In genomic region chr11:69061255-69061912, GRCm38 (mm10) we compare ENCODE assay signal across 7 mouse cellular contexts. TPM values are rescaled to one million over a fixed set of nuclear protein-coding genes. Genes with fewer than 3 reads are reported as not detected.
DNase-seq lines count a peak whose midpoint lies in the region; ATAC-seq and TF ChIP-seq lines count a peak whose summit lies in the region.

No protein-coding gene starts in this region.

- peak overlapping the region; percentile 91; the same call in 1 of the 2 replicates for H3K9ac ChIP-seq in lung, postnatal 0 days (replicated peaks; ENCODE audit: low read depth)
- no peak overlapping the region for H3K9ac ChIP-seq in embryonic facial prominence, embryonic 15.5 days
- peak overlapping the region; percentile 94 for H3K9ac ChIP-seq in intestine, embryonic 16.5 days (ENCODE audit: low read depth, low read length)
- H3K9ac ChIP-seq in neural tube, embryonic 12.5 days = peak overlapping the region; percentile 36; the same call in 1 of the 2 replicates

- H3K4me2 ChIP-seq in lung, postnatal 0 days (replicated peaks; ENCODE audit: low read depth, low read length) = peak overlapping the region; percentile 86
- peak overlapping the region; percentile 70 for H3K4me2 ChIP-seq in embryonic facial prominence, embryonic 15.5 days (replicated peaks)
- H3K4me2 ChIP-seq in intestine, embryonic 16.5 days (ENCODE audit: low read depth, low read length) = peak overlapping the region; percentile 96
- H3K4me2 ChIP-seq in neural tube, embryonic 12.5 days (replicated peaks) = peak overlapping the region; percentile 97

- no peak for TF ChIP-seq EP300 in lung, postnatal 0 days (IDR thresholded peaks at IDR 0.05)

- DNase-seq in lung, postnatal 0 days (ENCODE audit: low spot score) = no peak
- no peak for DNase-seq in lung, postnatal 36 days
- DNase-seq in urinary bladder, postnatal 14 days (ENCODE audit: low spot score) = no peak
- no peak for DNase-seq in layer of hippocampus, adult 11-12 months (ENCODE audit: low spot score)

- no peaks in the 10 kb centered on the region for H3K9me3 ChIP-seq in lung, postnatal 0 days (ENCODE audit: low read length)
- H3K9me3 ChIP-seq in embryonic facial prominence, embryonic 15.5 days (replicated peaks) = no peaks in the 10 kb centered on the region
- no peaks in the 10 kb centered on the region for H3K9me3 ChIP-seq in intestine, embryonic 16.5 days (ENCODE audit: control insufficient read depth, low read length)
- no peaks in the 10 kb centered on the region for H3K9me3 ChIP-seq in neural tube, embryonic 12.5 days

- ATAC-seq in lung, postnatal 0 days = no peak
- no peak for ATAC-seq in embryonic facial prominence, embryonic 15.5 days (ENCODE audit: insufficient number of reproducible peaks, low FRiP score, low TSS enrichment, low read depth)
- ATAC-seq in intestine, embryonic 16.5 days = no peak
- ATAC-seq in neural tube, embryonic 12.5 days (ENCODE audit: low FRiP score, low read depth) = no peak

- TF ChIP-seq CTCF in lung, postnatal 0 days (IDR thresholded peaks at IDR 0.05) = no peak

- peaks cover 10% of the 10 kb centered on the region; the same call in 1 of the 2 replicates for H3K4me1 ChIP-seq in lung, postnatal 0 days (ENCODE audit: insufficient read depth, low read depth, low read length)
- peaks cover 39% of the 10 kb centered on the region for H3K4me1 ChIP-seq in embryonic facial prominence, embryonic 15.5 days
- peaks cover 31% of the 10 kb centered on the region for H3K4me1 ChIP-seq in intestine, embryonic 16.5 days (ENCODE audit: control insufficient read depth, insufficient read depth, low read length)
- H3K4me1 ChIP-seq in neural tube, embryonic 12.5 days = peaks cover 36% of the 10 kb centered on the region

- H3K36me3 ChIP-seq in lung, postnatal 0 days (ENCODE audit: insufficient read depth, low read length) = no peaks in the 10 kb centered on the region
- H3K36me3 ChIP-seq in embryonic facial prominence, embryonic 15.5 days = no peaks in the 10 kb centered on the region
- no peaks in the 10 kb centered on the region for H3K36me3 ChIP-seq in intestine, embryonic 16.5 days (ENCODE audit: control insufficient read depth, insufficient read depth, low read length)
- H3K36me3 ChIP-seq in neural tube, embryonic 12.5 days = no peaks in the 10 kb centered on the region

- H3K27me3 ChIP-seq in lung, postnatal 0 days (replicated peaks; ENCODE audit: insufficient read depth, low read length) = no peaks in the 10 kb centered on the region
- H3K27me3 ChIP-seq in embryonic facial prominence, embryonic 15.5 days = no peaks in the 10 kb centered on the region
- no peaks in the 10 kb centered on the region for H3K27me3 ChIP-seq in intestine, embryonic 16.5 days (replicated peaks; ENCODE audit: control insufficient read depth, insufficient read depth, low read length)
- H3K27me3 ChIP-seq in neural tube, embryonic 12.5 days (replicated peaks) = no peaks in the 10 kb centered on the region

- H3K4me3 ChIP-seq in lung, postnatal 0 days (ENCODE audit: low read depth, low read length) = peak overlapping the region; percentile 88
- H3K4me3 ChIP-seq in embryonic facial prominence, embryonic 15.5 days (replicated peaks) = peak overlapping the region; percentile 96
- H3K4me3 ChIP-seq in intestine, embryonic 16.5 days (ENCODE audit: low read length) = peak overlapping the region; percentile 90
- peak overlapping the region; percentile 75 for H3K4me3 ChIP-seq in neural tube, embryonic 12.5 days

- WGBS in lung, postnatal 0 days = 17% methylated on average over 17 of the region's 17 CpGs
- WGBS in embryonic facial prominence, embryonic 15.5 days = 16% methylated on average over 17 of the region's 17 CpGs
- WGBS in intestine, embryonic 16.5 days = 17% methylated on average over 17 of the region's 17 CpGs
- 8% methylated on average over 17 of the region's 17 CpGs for WGBS in neural tube, embryonic 12.5 days

- no peak overlapping the region for H3K27ac ChIP-seq in lung, postnatal 0 days (ENCODE audit: low read length)
- peak overlapping the region; percentile 92; the same call in 1 of the 2 replicates for H3K27ac ChIP-seq in embryonic facial prominence, embryonic 15.5 days (replicated peaks)
- H3K27ac ChIP-seq in intestine, embryonic 16.5 days (ENCODE audit: low read length) = peak overlapping the region; percentile 93
- no peak overlapping the region for H3K27ac ChIP-seq in neural tube, embryonic 12.5 days

RNA-seq across cellular contexts. Expression of gene Borcs6, which starts 1.9 kb away (rescaled TPM):
- 20.1 and 21.9 TPM in 2 replicates for polyA plus RNA-seq in lung, postnatal 0 days (2015; fragmentation: Nextera tagmentation; extraction: Ambion mirVana)
- polyA plus RNA-seq in embryonic facial prominence, embryonic 15.5 days (2015; fragmentation: Nextera tagmentation; extraction: Ambion mirVana) = 14.9 and 15.7 TPM in 2 replicates
- 8.0 and 8.6 TPM in 2 replicates for polyA plus RNA-seq in intestine, embryonic 16.5 days (2015; fragmentation: Nextera tagmentation; extraction: Ambion mirVana)
- 17.9 and 18.9 TPM in 2 replicates for polyA plus RNA-seq in neural tube, embryonic 12.5 days (2016; fragmentation: Nextera tagmentation; extraction: Ambion mirVana)

RNA-seq across cellular contexts. Expression of gene Tmem107, which starts 9.2 kb away (rescaled TPM):
- 62.9 and 70.0 TPM in 2 replicates for polyA plus RNA-seq in lung, postnatal 0 days (2015; fragmentation: Nextera tagmentation; extraction: Ambion mirVana)
- polyA plus RNA-seq in embryonic facial prominence, embryonic 15.5 days (2015; fragmentation: Nextera tagmentation; extraction: Ambion mirVana) = 102 and 137 TPM in 2 replicates
- 38.6 and 44.8 TPM in 2 replicates for polyA plus RNA-seq in intestine, embryonic 16.5 days (2015; fragmentation: Nextera tagmentation; extraction: Ambion mirVana)
- polyA plus RNA-seq in neural tube, embryonic 12.5 days (2016; fragmentation: Nextera tagmentation; extraction: Ambion mirVana) = 36.1 and 39.8 TPM in 2 replicates

RNA-seq across cellular contexts. Expression of gene Aurkb, which starts 15.9 kb away (rescaled TPM):
- 6.5 and 9.1 TPM in 2 replicates for polyA plus RNA-seq in lung, postnatal 0 days (2015; fragmentation: Nextera tagmentation; extraction: Ambion mirVana)
- 122 and 123 TPM in 2 replicates for polyA plus RNA-seq in embryonic facial prominence, embryonic 15.5 days (2015; fragmentation: Nextera tagmentation; extraction: Ambion mirVana)
- 114 and 139 TPM in 2 replicates for polyA plus RNA-seq in intestine, embryonic 16.5 days (2015; fragmentation: Nextera tagmentation; extraction: Ambion mirVana)
- 95.5 and 98.4 TPM in 2 replicates for polyA plus RNA-seq in neural tube, embryonic 12.5 days (2016; fragmentation: Nextera tagmentation; extraction: Ambion mirVana)

RNA-seq across cellular contexts. Expression of gene Vamp2, which starts 26.9 kb away (rescaled TPM):
- 45.0 and 50.6 TPM in 2 replicates for polyA plus RNA-seq in lung, postnatal 0 days (2015; fragmentation: Nextera tagmentation; extraction: Ambion mirVana)
- polyA plus RNA-seq in embryonic facial prominence, embryonic 15.5 days (2015; fragmentation: Nextera tagmentation; extraction: Ambion mirVana) = 111 and 149 TPM in 2 replicates
- 65.8 TPM in 2 replicates for polyA plus RNA-seq in intestine, embryonic 16.5 days (2015; fragmentation: Nextera tagmentation; extraction: Ambion mirVana)
- 149 and 174 TPM in 2 replicates for polyA plus RNA-seq in neural tube, embryonic 12.5 days (2016; fragmentation: Nextera tagmentation; extraction: Ambion mirVana)

RNA-seq across cellular contexts. Expression of gene Per1, which starts 33.6 kb away (rescaled TPM):
- 16.6 and 30.0 TPM in 2 replicates for polyA plus RNA-seq in lung, postnatal 0 days (2015; fragmentation: Nextera tagmentation; extraction: Ambion mirVana)
- polyA plus RNA-seq in embryonic facial prominence, embryonic 15.5 days (2015; fragmentation: Nextera tagmentation; extraction: Ambion mirVana) = 29.6 and 34.4 TPM in 2 replicates
- 13.6 and 13.7 TPM in 2 replicates for polyA plus RNA-seq in intestine, embryonic 16.5 days (2015; fragmentation: Nextera tagmentation; extraction: Ambion mirVana)
- polyA plus RNA-seq in neural tube, embryonic 12.5 days (2016; fragmentation: Nextera tagmentation; extraction: Ambion mirVana) = 7.4 and 9.0 TPM in 2 replicates

Comparison
In these comparisons a context has a peak if more than half of its experiments do, and no peak if none do; other contexts are left out.
1. H3K27ac ChIP-seq: peak in embryonic facial prominence, embryonic 15.5 days (single experiment) and intestine, embryonic 16.5 days (single experiment); none in lung, postnatal 0 days (single experiment) and neural tube, embryonic 12.5 days (single experiment).
2. Peak in every context shown above with its lines, with median percentiles within 50 percentile points of each other: H3K4me2 ChIP-seq and H3K4me3 ChIP-seq.